Mouse (Mus musculus) brain, embryonic 14.5 days (tissue): ENCODE results near the gene Fam69a.

Experiments used
- CTCF ChIP-seq: fragments of 200-500 bp; IDR thresholded peaks from 2 replicates; pipeline ENCODE4 v1.5.1; 2012; ENCODE audit warnings: inconsistent platforms, mild to moderate bottlenecking, moderate library complexity, borderline replicate concordance; ENCODE audit not compliant: insufficient read depth, insufficient read length; ENCODE audit errors: extremely low read depth
- POLR2A ChIP-seq: fragments of 200-500 bp; IDR thresholded peaks from 2 replicates; pipeline ENCODE4 v1.6.1; 2012; ENCODE audit warnings: mild to moderate bottlenecking, inconsistent platforms, borderline replicate concordance; ENCODE audit not compliant: poor library complexity, insufficient read depth, insufficient read length, severe bottlenecking; ENCODE audit errors: extremely low read depth

DNA sequence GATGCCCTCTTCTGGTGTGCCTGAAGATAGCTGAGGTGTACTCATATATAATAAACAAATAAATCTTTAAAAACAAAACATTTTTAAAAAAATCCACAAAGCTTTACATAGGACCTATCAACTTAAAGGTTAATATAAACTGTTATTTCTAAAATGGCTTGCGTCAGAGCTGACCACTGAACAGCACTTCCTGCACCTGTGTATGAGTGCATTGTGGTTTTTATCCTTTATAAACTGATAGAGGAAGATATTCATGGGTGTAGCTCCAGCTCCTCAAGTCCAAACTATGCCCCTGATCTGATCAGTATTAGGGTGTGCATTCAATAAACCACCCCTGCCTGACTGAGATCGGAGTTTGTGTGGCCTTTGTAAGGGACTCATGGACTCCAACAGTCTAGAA is 48.0 kb downstream of the Fam69a start:
- TF ChIP-seq CTCF, result no peak
- no peak for TF ChIP-seq POLR2A
